9 mouse cellular contexts compared by ENCODE assay signal in genomic region chr14:21849524-21850418, GRCm38 (mm10). TPM values are rescaled to one million over a fixed set of nuclear protein-coding genes. Genes with fewer than 3 reads are reported as not detected.
A peak's percentile ranks its signal among the peaks of the same experiment; 100 is the strongest.
DNase-seq lines count a peak whose midpoint lies in the region; ATAC-seq lines count a peak whose summit lies in the region.
"Had no signal": no experiment of that assay in that cellular context is flagged by ENCODE, and none has a peak within 500 bp of the region (broad histone marks: within the 10 kb centered on the region; RNA-seq: fewer than 3 reads in every experiment).

No protein-coding gene starts in this region.

- H3K27ac ChIP-seq in liver, embryonic 15.5 days (replicated peaks) = peak overlapping the region; percentile 90
- H3K27ac ChIP-seq: midbrain, embryonic 13.5 days had no signal

- peaks cover 22% of the 10 kb centered on the region for H3K36me3 ChIP-seq in liver, embryonic 15.5 days (replicated peaks)

- peak overlapping the region; percentile 98 for H3K4me2 ChIP-seq in liver, embryonic 15.5 days

- H3K4me1 ChIP-seq in liver, embryonic 15.5 days (replicated peaks) = peaks cover 86% of the 10 kb centered on the region

- peak overlapping the region; percentile 24 for H3K4me3 ChIP-seq in liver, embryonic 15.5 days (replicated peaks)

- 64% methylated on average over 13 of the region's 13 CpGs for WGBS in liver, embryonic 15.5 days (ENCODE audit: insufficient replicate concordance)

- no peaks in the 10 kb centered on the region for H3K9me3 ChIP-seq in liver, embryonic 15.5 days (replicated peaks)
- H3K9me3 ChIP-seq: midbrain, embryonic 13.5 days had no signal

- no peaks in the 10 kb centered on the region for H3K27me3 ChIP-seq in liver, embryonic 15.5 days
- H3K27me3 ChIP-seq: midbrain, embryonic 13.5 days had no signal

- intact Hi-C loops in heart, postnatal 14 days (cut with DNase I) = loop anchor here (5.0 to 10.0 kb wide), 2 partner anchors 97 to 725 kb away; partner anchors contain the start of genes Dusp13 and Samd8

- ATAC-seq in liver, embryonic 15.5 days (ENCODE audit: insufficient read depth) = peak; percentile 20

- peak; percentile 91 for DNase-seq in heart, adult 11 months
- no peak for DNase-seq in heart, postnatal 14 days
- DNase-seq in spleen, adult 12 weeks (ENCODE audit: low spot score) = peak; percentile 26
- DNase-seq in spleen, postnatal 36 days (ENCODE audit: low spot score in 2 of 2) = no peak
- peak; percentile 81 for DNase-seq in R1 (ENCODE audit: low read depth, low spot score)
- DNase-seq in right cerebral cortex, postnatal 14 days = no peak
- no peak for DNase-seq in gastrocnemius, postnatal 25 days

- H3K9ac ChIP-seq in liver, embryonic 15.5 days = peak overlapping the region; percentile 39; the same call in 1 of the 2 replicates

RNA-seq across cellular contexts. Expression of gene Comtd1, which starts 1.0 kb away (rescaled TPM):
- 1 to 10 TPM; 6.3 to 6.8 TPM for total RNA-seq in heart, postnatal 14 days (2021)
- 19.5 and 20.1 TPM in 2 replicates for polyA plus RNA-seq in liver, embryonic 15.5 days (2015; fragmentation: Nextera tagmentation; extraction: Ambion mirVana)
- 1 to 10 TPM; 7.0 to 8.9 TPM for total RNA-seq in gastrocnemius, postnatal 25 days (2021)

RNA-seq across cellular contexts. Expression of gene Vdac2, which starts 24.7 kb away (rescaled TPM):
- total RNA-seq in heart, postnatal 14 days (2021) = 100 to 1,000 TPM; 469 to 495 TPM
- polyA plus RNA-seq in liver, embryonic 15.5 days (2015; fragmentation: Nextera tagmentation; extraction: Ambion mirVana) = 110 and 121 TPM in 2 replicates
- total RNA-seq in gastrocnemius, postnatal 25 days (2021) = 100 to 1,000 TPM; 279 to 296 TPM

Comparison
In these comparisons a context has a peak if more than half of its experiments do, and no peak if none do; other contexts are left out.
1. DNase-seq: peak in heart, adult 11 months (single experiment), spleen, adult 12 weeks (single experiment) and R1 (single experiment); none in heart, postnatal 14 days (0 of 2), spleen, postnatal 36 days (0 of 2), right cerebral cortex, postnatal 14 days (single experiment) and gastrocnemius, postnatal 25 days (single experiment).